Mouse (Mus musculus) forebrain, postnatal 0 days (tissue): ENCODE measurements around the gene Zfp111. TPM values are rescaled to one million over a fixed set of nuclear protein-coding genes. Genes with fewer than 3 reads are reported as not detected.
A peak's percentile ranks its signal among the peaks of the same experiment; 100 is the strongest.

Source experiments
- ATAC-seq: fragments of 200-750 bp; cut with Nextera tagmentation; 2 replicates; pipeline ENCODE4 v1.8.0; 2017; ENCODE audit warnings: mild to moderate bottlenecking, moderate library complexity
- DNase-seq: peaks from one replicate; pipeline ENCODE4 v3.0.0-alpha.2; 2015
- H3K27ac ChIP-seq: fragments of 300-500 bp; sonication (generic); 2 replicates; pipeline ENCODE4 v1.5.1; 2014; ENCODE audit warnings: low read depth, mild to moderate bottlenecking, antibody characterized with exemption, low read length, moderate library complexity, mixed read lengths
- H3K27me3 ChIP-seq: fragments of 300-500 bp; sonication (generic); 2 replicates; pipeline ENCODE4 v1.6.1; 2014; ENCODE audit warnings: mild to moderate bottlenecking, low read length, mixed read lengths; ENCODE audit not compliant: insufficient read depth
- H3K36me3 ChIP-seq: fragments of 300-500 bp; sonication (generic); 2 replicates; pipeline ENCODE4 v1.6.1; 2014; ENCODE audit warnings: mild to moderate bottlenecking, moderate library complexity; ENCODE audit not compliant: insufficient read depth
- H3K4me1 ChIP-seq: fragments of 300-500 bp; sonication (generic); 2 replicates; pipeline ENCODE4 v1.6.1; 2014; ENCODE audit warnings: antibody characterized with exemption; ENCODE audit not compliant: insufficient read depth
- H3K4me2 ChIP-seq: fragments of 300-500 bp; sonication (generic); 2 replicates; pipeline ENCODE4 v1.6.1; 2014; ENCODE audit warnings: low read depth, mild to moderate bottlenecking, moderate library complexity
- H3K4me3 ChIP-seq: fragments of 300-500 bp; sonication (generic); 2 replicates; pipeline ENCODE4 v1.5.1; 2014; ENCODE audit warnings: low read depth, low read length, mixed read lengths
- H3K9ac ChIP-seq: fragments of 300-500 bp; sonication (generic); 2 replicates; pipeline ENCODE4 v1.6.1; 2014; ENCODE audit warnings: mild to moderate bottlenecking
- H3K9me3 ChIP-seq: fragments of 300-500 bp; sonication (generic); 2 replicates; pipeline ENCODE4 v1.6.1; 2016; ENCODE audit warnings: low read length
- CTCF ChIP-seq: sonication (generic); IDR thresholded peaks from 2 replicates; pipeline ENCODE4 v1.5.1; 2016; ENCODE audit warnings: antibody characterized with exemption, control low read depth, low read depth
- WGBS: fragments of 180-500 bp; shearing (Covaris S2); extraction: QIAGEN DNeasy Blood & Tissue Kit; methylation state at CpG from one replicate; pipeline ENCODE4 v1.1.7; 2014; 5-methylcytosine and 5-hydroxymethylcytosine counted together
- polyA plus RNA-seq: library from polyadenylated mRNA; unstranded; fragments of >200 nt; fragmentation: Nextera tagmentation; extraction: Ambion mirVana; gene quantifications from 2 replicates; pipeline ENCODE4 v1.2.1, GENCODE M21; 2015
- total RNA-seq: library from RNA; depleted of rRNA; stranded (reverse); fragments of >200 nt; gene quantifications from 2 replicates; pipeline ENCODE4 v1.2.3, GENCODE M21; 2014; rRNA removed

The Zfp111 gene
- total and polyA plus RNA-seq, 2 experiments from 2014 or later, result 2.4 to 8.4 TPM

DNA sequence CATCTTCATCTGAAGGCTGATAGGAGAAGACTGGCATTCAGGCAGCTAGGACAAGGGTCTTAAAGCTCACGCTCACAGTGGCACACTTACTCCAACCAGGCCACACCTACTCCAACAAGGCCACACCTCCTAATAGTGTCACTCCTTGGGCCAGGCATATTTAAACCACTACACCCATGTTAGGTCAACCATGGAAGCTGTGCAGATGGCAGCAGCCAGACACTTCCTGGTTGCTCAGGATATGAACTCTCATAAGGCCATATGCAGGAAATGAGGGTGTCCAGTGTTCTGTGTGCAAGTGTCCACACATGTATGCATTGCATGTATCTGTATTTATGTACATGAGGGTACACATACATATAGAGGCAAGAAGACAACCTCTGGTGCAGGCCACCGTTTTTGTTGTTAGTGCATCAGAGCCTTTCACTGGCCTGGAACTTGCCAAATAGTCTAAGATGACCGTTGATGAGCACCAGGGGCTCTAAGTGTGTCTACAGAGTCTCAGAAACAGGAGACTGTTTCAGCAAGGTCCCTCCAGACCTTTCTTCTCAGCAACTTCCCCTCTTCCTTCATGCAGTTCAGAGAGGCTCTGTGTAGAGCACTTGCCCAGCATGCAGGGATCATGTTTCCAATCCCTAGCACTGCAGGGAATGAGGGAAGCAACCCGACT, 22.2 kb downstream of the Zfp111 start:
- H3K36me3 ChIP-seq, result peaks cover 6% of the 10 kb centered on the region
- no peaks in the 10 kb centered on the region for H3K27me3 ChIP-seq
- H3K4me2 ChIP-seq, result no peak overlapping the region
- no peak overlapping the region for H3K4me3 ChIP-seq
- H3K4me1 ChIP-seq, result no peaks in the 10 kb centered on the region
- H3K9me3 ChIP-seq, result no peaks in the 10 kb centered on the region
- no peak for TF ChIP-seq CTCF
- H3K9ac ChIP-seq, result no peak overlapping the region
- DNase-seq (no peak), ATAC-seq (no peak)
- WGBS, result 63% methylated on average over 4 of the region's 4 CpGs
- H3K27ac ChIP-seq, result no peak overlapping the region

- DNase-seq (no peak), ATAC-seq (no peak)
- TF ChIP-seq CTCF, result no peak
- no peak overlapping the region for H3K4me2 ChIP-seq
- no peaks in the 10 kb centered on the region for H3K27me3 ChIP-seq
- H3K9me3 ChIP-seq, result no peaks in the 10 kb centered on the region
- WGBS, result 78% methylated on average over 1 of the region's 1 CpGs
- H3K4me1 ChIP-seq, result no peaks in the 10 kb centered on the region
- no peak overlapping the region for H3K4me3 ChIP-seq
- H3K36me3 ChIP-seq, result no peaks in the 10 kb centered on the region
- H3K9ac ChIP-seq, result no peak overlapping the region
- no peak overlapping the region for H3K27ac ChIP-seq
Measured at GRCm38 (mm10) chr7:24187611-24188010, 23.6 kb downstream of the Zfp111 start.

- TF ChIP-seq CTCF, result no peak
- H3K4me2 ChIP-seq, result peak overlapping the region; percentile 50
- ATAC-seq, result no peak; the same call in none of the 2 replicates
- peak overlapping the region; percentile 56 for H3K4me3 ChIP-seq
- H3K27me3 ChIP-seq, result no peaks in the 10 kb centered on the region
- no peak for DNase-seq
- no peaks in the 10 kb centered on the region for H3K9me3 ChIP-seq
- H3K36me3 ChIP-seq, result no peaks in the 10 kb centered on the region
- 49% methylated on average over 6 of the region's 6 CpGs for WGBS
- no peak overlapping the region; the same call in 1 of the 2 replicates for H3K27ac ChIP-seq
- peak overlapping the region; percentile 65 for H3K9ac ChIP-seq
- H3K4me1 ChIP-seq, result no peaks in the 10 kb centered on the region
Measured at GRCm38 (mm10) chr7:24175337-24175711, 35.9 kb downstream of the Zfp111 start.

DNA sequence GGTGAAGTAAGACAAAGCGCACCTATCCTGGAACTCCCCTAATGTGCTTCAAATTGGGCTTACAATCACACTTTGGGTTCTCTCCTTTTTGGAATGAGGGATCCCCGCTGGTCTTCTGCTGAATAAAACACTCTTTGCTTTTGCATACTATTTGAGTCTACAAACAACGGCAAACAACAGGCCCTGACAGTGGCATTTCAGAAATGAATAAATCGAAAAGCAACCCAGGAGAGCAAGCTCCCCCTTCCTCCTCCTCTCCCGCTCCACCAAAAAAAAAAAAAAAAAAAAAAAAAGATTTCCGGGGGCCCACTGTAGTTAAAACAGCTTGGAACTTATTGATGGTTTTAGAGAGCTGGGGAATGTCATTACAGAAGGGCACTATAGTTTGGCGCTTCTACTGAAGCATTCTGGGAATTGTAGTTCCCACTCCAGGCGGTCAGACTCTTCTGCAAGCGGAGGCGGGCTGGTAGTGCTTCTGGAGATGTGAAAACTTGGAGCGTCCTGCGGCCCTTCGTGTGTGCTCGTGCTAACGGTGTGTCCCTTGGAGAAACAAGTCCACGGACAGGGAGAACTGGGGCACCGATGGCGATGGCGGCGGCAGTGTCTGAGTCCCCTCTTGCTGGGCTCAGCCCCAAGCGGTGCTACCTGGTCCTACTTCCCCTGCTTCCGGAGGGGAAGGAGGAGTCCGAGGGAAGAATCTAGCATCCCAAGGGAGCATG, 36.5 kb downstream of the Zfp111 start, which contains the start of gene Zfp114:
TSS of gene Zfp114 (plus strand) at position 443 of the 719 bp plus-strand sequence.
- WGBS, result 12% methylated on average over 23 of the region's 23 CpGs
- Histone ChIP-seq H3K9me3 (no peaks in the 10 kb centered on the region), H3K36me3 (no peaks in the 10 kb centered on the region), H3K9ac (peak within 1 kb of the TSS; percentile 65), H3K27me3 (no peaks in the 10 kb centered on the region), H3K4me2 (peak within 1 kb of the TSS; percentile 50), H3K4me1 (no peaks in the 10 kb centered on the region), H3K4me3 (peak within 1 kb of the TSS; percentile 56), H3K27ac (peak within 1 kb of the TSS; percentile 79)
- ATAC-seq, result peak; percentile 98
- TF ChIP-seq CTCF, result peak; percentile 50
- peak; percentile 91 for DNase-seq

DNA sequence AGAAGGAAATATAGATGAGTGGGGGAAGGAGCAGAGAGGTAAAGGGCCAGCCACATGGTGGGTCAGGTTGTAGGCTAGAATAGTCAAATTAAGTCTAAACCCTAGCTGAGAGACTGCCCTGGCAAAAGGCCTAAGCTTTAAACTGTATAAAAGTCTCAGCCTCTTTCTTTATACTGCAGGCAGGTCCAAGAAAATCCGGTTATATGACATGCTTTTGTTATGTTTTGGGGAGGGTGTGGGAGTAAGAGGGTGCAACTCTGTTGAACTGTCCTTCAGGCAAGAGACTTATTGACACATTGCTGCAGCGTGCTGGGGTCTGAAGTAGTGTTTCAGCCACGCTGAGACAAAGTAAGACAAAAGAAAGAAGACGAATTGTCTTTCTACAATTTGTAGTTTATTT, 39.1 kb downstream of the Zfp111 start:
- DNase-seq, result no peak
- Histone ChIP-seq H3K9ac (no peak overlapping the region), H3K27me3 (no peaks in the 10 kb centered on the region), H3K9me3 (no peaks in the 10 kb centered on the region), H3K4me1 (no peaks in the 10 kb centered on the region), H3K4me3 (no peak overlapping the region), H3K27ac (no peak overlapping the region), H3K4me2 (no peak overlapping the region), H3K36me3 (no peaks in the 10 kb centered on the region)
- TF ChIP-seq CTCF, result no peak
- WGBS, result 64% methylated on average over 4 of the region's 4 CpGs
- no peak for ATAC-seq

GRCm38 (mm10) chr7:24153272-24153671, 58.0 kb downstream of the Zfp111 start:
- no peaks in the 10 kb centered on the region for H3K4me1 ChIP-seq
- 10% methylated on average over 1 of the region's 1 CpGs for WGBS
- ATAC-seq (no peak), DNase-seq (no peak)
- peak; percentile 26; the same call in 1 of the 2 replicates for TF ChIP-seq CTCF
- no peaks in the 10 kb centered on the region for H3K27me3 ChIP-seq
- no peaks in the 10 kb centered on the region for H3K36me3 ChIP-seq
- H3K4me3 ChIP-seq, result no peak overlapping the region
- no peak overlapping the region for H3K9ac ChIP-seq
- H3K9me3 ChIP-seq, result no peaks in the 10 kb centered on the region
- H3K27ac ChIP-seq, result no peak overlapping the region
- H3K4me2 ChIP-seq, result no peak overlapping the region

Other genes starting within 250 kb of the Zfp111 start
- gene Vmn1r181, start 236.8 kb downstream of the Zfp111 start, total RNA-seq, result not detected in 2 replicates
- not detected in 2 replicates for gene Vmn1r181, start 236.8 kb downstream of the Zfp111 start, polyA plus RNA-seq
- gene V1rd19, start 209.8 kb downstream of the Zfp111 start, total RNA-seq, result not detected in 2 replicates
- not detected in 2 replicates for gene V1rd19, start 209.8 kb downstream of the Zfp111 start, polyA plus RNA-seq
- not detected in 2 replicates for gene Vmn1r183, start 158.2 kb downstream of the Zfp111 start, total RNA-seq
- not detected in 2 replicates for gene Vmn1r183, start 158.2 kb downstream of the Zfp111 start, polyA plus RNA-seq
- gene Zfp180, start 129.5 kb downstream of the Zfp111 start, total RNA-seq, result 38.2 and 44.0 TPM in 2 replicates
- 19.0 and 23.9 TPM in 2 replicates for gene Zfp180, start 129.5 kb downstream of the Zfp111 start, polyA plus RNA-seq
- gene Zfp112, start 99.1 kb downstream of the Zfp111 start, total RNA-seq, result 7.5 and 12.2 TPM in 2 replicates
- gene Zfp112, start 99.1 kb downstream of the Zfp111 start, polyA plus RNA-seq, result 3.7 and 4.7 TPM in 2 replicates
- gene Zfp235, start 77.3 kb downstream of the Zfp111 start, total RNA-seq, result 26.3 and 31.2 TPM in 2 replicates
- gene Zfp235, start 77.3 kb downstream of the Zfp111 start, polyA plus RNA-seq, result 19.1 and 20.4 TPM in 2 replicates
- 5.2 and 8.4 TPM in 2 replicates for gene Zfp114, start 36.4 kb downstream of the Zfp111 start, total RNA-seq
- 2.8 and 4.3 TPM in 2 replicates for gene Zfp114, start 36.4 kb downstream of the Zfp111 start, polyA plus RNA-seq
- gene Zfp109, start 26.1 kb upstream of the Zfp111 start, total RNA-seq, result 5.4 and 7.4 TPM in 2 replicates
- 1.3 and 2.6 TPM in 2 replicates for gene Zfp109, start 26.1 kb upstream of the Zfp111 start, polyA plus RNA-seq
- gene Zfp108, start 43.4 kb upstream of the Zfp111 start, total RNA-seq, result 9.1 and 13.0 TPM in 2 replicates
- 1.9 and 3.1 TPM in 2 replicates for gene Zfp108, start 43.4 kb upstream of the Zfp111 start, polyA plus RNA-seq
- 9.7 and 13.2 TPM in 2 replicates for gene Zfp93, start 59.0 kb upstream of the Zfp111 start, total RNA-seq
- gene Zfp93, start 59.0 kb upstream of the Zfp111 start, polyA plus RNA-seq, result 2.0 and 2.4 TPM in 2 replicates
- gene Zfp61, start 89.8 kb upstream of the Zfp111 start, total RNA-seq, result 32.9 and 34.8 TPM in 2 replicates
- 24.5 and 30.8 TPM in 2 replicates for gene Zfp61, start 89.8 kb upstream of the Zfp111 start, polyA plus RNA-seq
- gene Zfp94, start 105.2 kb upstream of the Zfp111 start, total RNA-seq, result 15.8 and 16.9 TPM in 2 replicates
- gene Zfp94, start 105.2 kb upstream of the Zfp111 start, polyA plus RNA-seq, result 19.3 and 21.2 TPM in 2 replicates
- gene Tescl, start 122.5 kb upstream of the Zfp111 start, total RNA-seq, result not detected in 2 replicates
- not detected in 2 replicates for gene Tescl, start 122.5 kb upstream of the Zfp111 start, polyA plus RNA-seq
- not detected in 2 replicates for gene Lypd5, start 137.8 kb upstream of the Zfp111 start, total RNA-seq
- not detected in 2 replicates for gene Lypd5, start 137.8 kb upstream of the Zfp111 start, polyA plus RNA-seq
- gene Kcnn4, start 158.8 kb upstream of the Zfp111 start, total RNA-seq, result 1.2 and 1.5 TPM in 2 replicates
- 0.88 and 1.1 TPM in 2 replicates for gene Kcnn4, start 158.8 kb upstream of the Zfp111 start, polyA plus RNA-seq
- 23.9 and 31.8 TPM in 2 replicates for gene Smg9, start 188.2 kb upstream of the Zfp111 start, total RNA-seq
- gene Smg9, start 188.2 kb upstream of the Zfp111 start, polyA plus RNA-seq, result 25.2 and 28.5 TPM in 2 replicates
- not detected in 2 replicates for gene Irgc1, start 240.9 kb upstream of the Zfp111 start, total RNA-seq
- gene Irgc1, start 240.9 kb upstream of the Zfp111 start, polyA plus RNA-seq, result not detected in 2 replicates